Mouse (Mus musculus): ENCODE measurements at regions not wholly inside any gene's neighbourhood (a gene's known extent, or its start where the extent isn't known, plus 50 kb on each side); places are given as distances from the start of the nearest gene placed in this dataset.

- intact Hi-C loops (cut with DNase I), result loop anchor here (10.0 kb wide), 1 partner anchor 264 kb away; the partner anchor contains the start of gene Cbln1
- DNase-seq, result no peak
Observed at GRCm38 (mm10) chr8:87210546-87210945, 261.9 kb downstream of the Cbln1 start.

GRCm38 (mm10) chr8:87209295-87209694 lies 263.1 kb downstream of the Cbln1 start:
- intact Hi-C loops (cut with DNase I), result no loop called here
- DNase-seq, result no peak

- DNase-seq, result no peak
Observed at GRCm38 (mm10) chr8:87208036-87208435, 264.4 kb downstream of the Cbln1 start.

DNA sequence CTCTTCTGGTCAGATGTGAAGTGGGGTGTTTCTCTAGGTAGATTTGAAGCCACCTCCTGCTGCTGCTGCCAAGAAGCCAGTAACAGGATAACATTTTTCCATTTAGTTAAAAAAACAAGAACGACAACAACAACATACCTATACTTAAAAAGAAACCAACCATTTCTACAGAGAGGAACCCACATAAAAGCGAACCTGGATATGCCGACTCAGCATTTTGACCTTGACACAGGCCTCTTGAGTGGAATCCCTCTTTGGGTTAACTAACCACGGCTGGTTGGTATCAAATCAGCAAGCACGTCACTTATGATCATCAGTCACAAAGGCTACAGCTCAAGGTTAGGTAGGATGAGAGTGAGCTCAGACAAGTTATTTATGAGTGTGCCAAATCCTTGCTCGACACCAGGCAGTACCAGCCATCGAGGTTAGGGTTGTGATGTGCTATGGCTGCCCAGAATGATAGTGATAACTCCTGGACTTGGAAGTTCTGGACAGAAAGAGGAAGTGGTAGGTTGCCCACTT lies 269.7 kb downstream of the Cbln1 start:
- intact Hi-C loops (cut with DNase I), result no loop called here
- no peak for DNase-seq

More at GRCm38 (mm10) chr8:87208036-87208435, 264.4 kb downstream of the Cbln1 start:
- intact Hi-C loops (cut with DNase I), result no loop called here

- no peak for DNase-seq
- intact Hi-C loops (cut with DNase I), result no loop called here
Observed at GRCm38 (mm10) chr8:87199461-87200131, 272.8 kb downstream of the Cbln1 start.

DNA sequence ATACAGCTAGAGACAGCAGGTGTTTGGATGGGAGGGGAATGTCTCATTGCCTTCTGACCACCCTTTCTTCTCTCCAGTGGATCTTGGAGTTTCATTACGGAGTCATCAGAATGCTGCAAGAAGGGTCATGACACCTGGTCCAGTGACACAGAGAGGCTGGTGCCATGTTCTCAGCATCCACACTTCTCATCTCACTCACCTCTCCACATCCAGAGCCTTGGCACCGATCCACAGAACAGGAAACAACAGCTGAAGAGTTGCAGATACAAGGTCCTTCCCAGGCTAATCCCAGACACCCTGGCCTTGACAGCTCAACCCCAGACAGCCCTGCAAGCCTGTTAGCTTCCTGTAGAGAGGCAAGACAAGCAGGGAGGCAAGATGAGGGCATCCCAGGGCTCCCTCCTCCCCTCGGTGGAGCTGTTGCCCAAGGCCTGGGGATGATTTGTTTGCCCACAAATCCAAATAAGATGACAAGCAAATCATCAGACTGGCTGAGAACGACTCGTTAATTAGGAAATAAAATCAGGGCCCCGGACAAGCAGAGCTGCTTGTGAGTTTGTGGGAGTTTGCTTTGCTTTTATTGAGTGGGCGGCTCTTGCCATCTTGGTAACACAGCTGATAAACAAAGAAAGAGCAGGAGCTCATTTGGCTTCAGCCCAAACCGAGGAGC lies 274.4 kb downstream of the Cbln1 start:
- intact Hi-C loops (cut with DNase I), result no loop called here
- no peak for DNase-seq

DNA sequence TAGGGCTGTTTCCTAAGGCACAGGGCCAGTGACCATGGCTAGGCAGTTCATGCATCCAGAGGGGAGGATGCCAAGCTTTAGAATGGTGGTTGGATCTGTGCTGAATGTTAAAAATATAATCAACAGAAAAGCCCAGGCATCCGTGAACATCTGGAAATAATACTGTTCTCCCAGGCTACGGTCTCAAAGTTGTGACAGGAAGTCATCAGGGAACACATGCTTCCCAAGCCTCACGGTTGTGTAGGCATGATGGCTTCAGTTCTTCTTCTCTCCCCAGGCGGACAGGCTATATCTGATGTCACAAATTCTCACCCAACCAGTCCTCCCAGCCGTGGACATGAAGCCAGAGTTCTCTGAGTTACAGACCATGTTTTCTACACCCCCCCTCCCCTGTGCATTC lies 275.4 kb downstream of the Cbln1 start:
- no peak for DNase-seq
- intact Hi-C loops (cut with DNase I), result no loop called here

DNA sequence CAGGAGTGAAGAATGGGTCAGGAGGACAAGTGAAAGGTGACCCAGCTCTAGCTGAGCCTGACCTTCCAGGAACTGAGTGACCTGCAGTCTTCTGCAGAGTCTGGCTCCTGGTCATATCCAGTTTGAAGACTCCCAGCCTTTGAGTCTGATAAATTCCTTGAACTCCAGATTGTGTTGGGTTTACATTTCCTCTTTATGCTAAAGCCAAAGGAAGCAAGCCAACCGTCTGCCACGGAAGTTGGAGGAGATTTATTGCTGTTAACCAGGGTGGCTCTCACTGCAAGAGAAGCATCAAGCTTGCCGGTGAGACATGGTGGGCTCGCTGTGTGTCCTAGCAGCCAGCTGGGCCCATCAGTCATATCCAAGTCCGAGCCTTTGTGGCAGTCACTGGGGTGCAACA lies 276.4 kb downstream of the Cbln1 start:
- intact Hi-C loops (cut with DNase I), result no loop called here
- no peak for DNase-seq

- DNase-seq, result no peak
- intact Hi-C loops (cut with DNase I), result no loop called here
Observed at GRCm38 (mm10) chr8:87189791-87190385, 282.5 kb downstream of the Cbln1 start.

DNA sequence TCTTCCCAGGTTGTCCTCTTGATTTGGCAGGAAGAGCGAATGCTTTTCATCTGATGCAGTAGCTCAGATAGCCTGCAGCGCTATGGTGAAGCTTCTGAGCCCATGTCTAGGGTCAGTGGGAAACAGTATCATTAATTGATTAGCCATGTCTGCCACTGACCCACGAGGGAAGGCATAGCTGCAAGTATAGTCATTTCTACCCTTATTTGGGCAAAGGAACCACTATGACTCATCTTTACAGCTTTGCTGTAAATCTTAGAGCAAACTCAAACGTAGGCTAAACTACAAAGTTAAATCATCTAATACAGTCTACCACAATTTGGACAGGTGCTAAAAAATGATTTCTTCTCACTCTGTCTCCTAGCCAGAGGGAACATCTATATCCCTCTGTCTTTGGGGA lies 289.5 kb downstream of the Cbln1 start:
- intact Hi-C loops (cut with DNase I), result no loop called here
- no peak for DNase-seq

- DNase-seq, result no peak
- intact Hi-C loops (cut with DNase I), result no loop called here
Observed at GRCm38 (mm10) chr8:87178561-87178960, 293.5 kb upstream of the N4bp1 start.

DNA sequence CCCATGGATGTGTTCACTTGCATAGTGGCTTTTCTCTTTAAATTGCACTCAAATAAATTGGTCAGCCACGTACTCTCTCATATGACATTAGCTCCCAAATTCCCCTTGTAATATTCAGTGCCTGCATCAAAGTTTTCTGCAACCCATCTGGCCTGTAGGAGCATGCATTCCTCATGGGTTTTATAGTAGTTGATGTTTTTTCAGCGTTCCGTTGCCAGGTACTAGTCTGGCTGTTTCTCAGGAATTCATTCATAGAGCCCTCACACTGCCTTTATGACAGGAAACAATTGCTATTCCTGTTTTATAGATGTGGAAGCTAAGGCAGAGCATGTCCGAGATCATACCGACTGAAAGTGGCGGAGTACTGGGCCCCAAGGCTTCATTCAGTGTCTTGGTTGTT lies 292.6 kb upstream of the N4bp1 start:
- intact Hi-C loops (cut with DNase I), result no loop called here
- no peak for DNase-seq

- intact Hi-C loops (cut with DNase I), result no loop called here
- DNase-seq, result no peak
Observed at GRCm38 (mm10) chr8:87175097-87175496, 290.0 kb upstream of the N4bp1 start.

GRCm38 (mm10) chr8:87173720-87174119 lies 288.7 kb upstream of the N4bp1 start:
- DNase-seq, result no peak
- intact Hi-C loops (cut with DNase I), result no loop called here

DNA sequence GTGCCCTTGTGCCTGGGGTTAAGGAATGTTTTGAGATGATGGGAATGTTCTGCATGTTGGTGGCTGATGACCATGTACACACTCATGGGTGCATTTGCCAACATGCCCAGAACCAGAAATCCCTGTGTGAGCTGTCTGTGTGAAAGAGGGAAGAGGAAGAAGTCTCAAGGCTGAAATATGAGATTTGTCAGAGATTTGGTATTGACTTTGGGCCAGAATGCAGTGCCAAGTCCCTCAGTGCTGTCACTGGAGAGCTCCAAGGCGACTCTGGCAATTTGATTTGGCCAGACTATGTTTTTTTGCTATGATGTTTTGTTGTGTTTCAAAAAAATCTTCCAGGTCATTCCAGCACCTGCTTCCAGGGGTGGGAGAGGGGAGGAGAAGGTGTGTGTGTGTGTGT lies 281.7 kb upstream of the N4bp1 start:
- intact Hi-C loops (cut with DNase I), result no loop called here
- DNase-seq, result no peak

DNA sequence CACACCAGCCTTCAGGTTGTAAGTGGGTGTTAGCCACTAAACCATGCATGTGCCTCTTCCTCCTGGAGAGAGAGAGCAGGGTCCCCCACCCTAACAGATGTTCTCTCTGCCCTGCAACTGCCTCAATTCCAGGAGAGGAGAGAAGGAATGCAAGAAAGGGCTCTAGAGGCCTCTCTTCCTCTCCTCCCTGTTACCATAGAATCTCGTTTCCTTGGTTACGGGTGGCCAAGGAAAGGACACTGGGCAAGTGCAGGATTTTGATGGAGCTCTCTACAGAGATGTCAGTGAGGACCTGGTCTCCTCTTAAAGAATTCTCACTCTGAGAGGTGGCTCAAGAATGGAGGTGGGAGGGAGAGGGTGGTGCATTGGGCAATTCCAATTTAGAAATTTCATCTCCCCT lies 275.4 kb upstream of the N4bp1 start:
- DNase-seq, result no peak
- intact Hi-C loops (cut with DNase I), result no loop called here

DNA sequence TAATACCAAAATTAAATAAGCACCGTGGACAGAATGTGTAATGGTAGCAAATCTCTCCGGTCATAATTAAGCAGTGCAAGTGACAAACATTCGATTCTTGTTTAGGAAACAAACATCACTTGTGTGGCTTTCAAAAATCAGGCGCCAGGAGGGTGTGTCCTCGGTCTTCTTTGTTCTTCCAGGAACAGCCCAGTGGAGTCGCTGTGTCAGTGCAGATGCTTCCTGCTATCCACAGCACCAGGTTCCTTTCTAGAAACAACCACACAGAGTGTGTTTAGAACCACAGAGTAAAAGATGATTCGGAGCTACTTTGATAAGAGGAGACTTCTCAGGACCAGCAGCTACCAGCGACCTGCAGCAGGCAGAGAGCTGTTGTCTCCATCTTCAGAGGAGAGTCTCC lies 273.3 kb upstream of the N4bp1 start:
- intact Hi-C loops (cut with DNase I), result no loop called here
- no peak for DNase-seq

- intact Hi-C loops (cut with DNase I), result no loop called here
- no peak for DNase-seq
Observed at GRCm38 (mm10) chr8:87155819-87156425, 270.9 kb upstream of the N4bp1 start.

DNA sequence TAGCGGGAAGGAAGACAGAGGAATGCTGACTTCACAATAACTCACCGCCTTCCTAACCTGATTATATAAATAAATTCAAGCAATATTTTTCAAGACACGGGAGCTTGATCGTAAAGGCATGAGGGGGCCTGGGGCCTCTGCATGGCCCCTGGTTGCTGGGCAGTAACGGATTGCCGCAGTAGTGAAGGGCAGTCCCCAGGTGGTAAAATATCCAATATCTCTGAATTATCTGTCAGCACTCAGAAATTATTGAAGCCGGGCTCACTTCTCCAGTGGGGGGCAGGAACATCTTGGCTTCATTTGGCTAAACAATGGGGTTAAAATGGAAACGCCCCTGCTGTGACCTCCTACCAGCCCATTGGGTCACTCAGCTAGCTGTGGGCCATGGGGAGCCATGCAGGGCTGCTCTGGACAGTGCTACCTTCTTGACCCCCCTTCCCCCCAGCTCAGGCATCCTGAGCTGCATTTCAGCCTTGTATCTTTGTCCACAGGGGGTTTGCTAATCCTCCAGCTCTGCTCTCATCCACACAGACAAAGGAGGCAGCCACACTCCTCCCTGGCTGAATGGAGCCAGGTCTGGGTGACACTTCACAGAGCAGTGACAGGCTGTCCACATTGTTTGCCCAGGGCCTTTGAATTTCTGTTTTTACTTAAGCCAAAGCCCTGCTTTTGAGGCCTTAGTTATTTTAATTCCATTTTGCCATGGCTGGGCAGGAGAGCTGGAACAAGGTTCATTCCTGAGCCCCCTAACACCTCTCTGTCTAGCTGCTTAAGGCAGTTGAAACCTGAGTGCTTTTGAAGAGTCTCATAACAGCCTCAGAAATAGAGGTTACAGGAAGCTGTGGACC lies 267.2 kb upstream of the N4bp1 start:
- intact Hi-C loops (cut with DNase I), result no loop called here
- no peak for DNase-seq

DNA sequence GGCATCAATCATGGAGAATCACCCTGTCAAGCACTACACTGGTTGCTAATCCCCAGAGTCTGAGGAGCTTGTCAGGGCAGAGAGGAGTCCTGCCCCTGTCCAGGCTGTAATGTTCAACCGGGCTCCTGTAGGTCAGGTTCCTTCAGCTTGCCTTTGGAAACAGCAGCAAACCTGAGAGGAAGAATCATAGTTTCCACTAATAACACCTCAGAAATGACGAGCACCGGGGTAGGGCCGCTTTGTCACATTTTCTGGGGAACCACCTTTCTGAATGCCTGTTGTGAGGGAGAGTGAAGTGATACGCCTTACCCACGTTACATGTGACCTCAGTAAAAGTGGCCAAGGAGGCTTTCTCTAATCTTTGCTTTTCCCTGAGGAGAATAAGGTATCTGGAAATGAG lies 263.8 kb upstream of the N4bp1 start:
- no peak for DNase-seq

More for the DNA sequence above, 263.8 kb upstream of the N4bp1 start:
- intact Hi-C loops (cut with DNase I), result no loop called here
